Mouse (Mus musculus) skeletal muscle tissue, postnatal 0 days (tissue): Measurements from ENCODE around the gene Slc5a3. TPM values are rescaled to one million over a fixed set of nuclear protein-coding genes. Genes with fewer than 3 reads are reported as not detected.

Experiments used
- polyA plus RNA-seq: library from polyadenylated mRNA; unstranded; fragments of >200 nt; fragmentation: Nextera tagmentation; extraction: Ambion mirVana; gene quantifications from 2 replicates; pipeline ENCODE4 v1.2.1, GENCODE M21; 2015

Gene Slc5a3
- polyA plus RNA-seq = 1.1 and 1.7 TPM in 2 replicates

DNA sequence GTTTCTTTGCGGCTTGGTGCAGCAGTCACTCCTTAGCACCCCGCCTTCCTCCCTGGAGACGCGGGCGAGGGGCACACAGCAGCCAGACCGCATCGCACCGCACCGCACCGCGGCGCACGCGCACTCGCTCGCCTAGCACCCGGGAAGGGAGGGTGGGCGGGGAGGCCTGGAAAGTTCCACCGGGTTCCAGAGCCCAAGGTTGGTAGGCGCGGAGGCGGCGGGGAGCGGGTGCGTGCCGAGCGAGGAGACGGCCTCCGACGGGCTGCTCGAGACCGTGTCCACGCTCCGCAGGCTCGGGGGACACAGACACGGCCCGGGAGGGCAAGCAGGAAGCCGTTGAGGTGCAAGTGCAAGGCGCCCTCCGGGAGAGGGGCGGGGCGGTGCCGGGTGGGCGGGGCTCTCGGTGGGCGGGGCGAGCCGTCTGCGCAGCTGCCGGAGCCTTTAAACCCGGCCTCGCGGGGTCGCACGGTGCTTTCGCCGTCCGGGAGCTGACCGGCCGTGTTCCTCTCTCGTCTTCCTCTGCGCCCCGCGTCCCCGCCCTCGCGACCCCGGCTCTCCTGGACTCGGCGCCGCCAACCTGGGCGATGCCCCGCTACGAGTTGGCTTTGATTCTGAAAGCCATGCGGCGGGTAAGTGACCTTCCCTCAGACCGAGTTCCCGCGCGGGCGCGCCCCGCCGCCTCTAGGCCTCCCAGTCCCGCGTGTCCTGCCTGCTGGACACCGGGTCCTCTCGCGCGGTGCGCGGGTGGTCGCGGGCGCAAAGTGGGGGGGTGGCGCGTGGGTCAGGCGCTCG, at the start of gene Slc5a3, which contains the start of the genes Mrps6 and Gm49711:
TSS of gene Slc5a3 (plus strand) at position 471 of the 792 bp plus-strand sequence.
TSS of gene Mrps6 (plus strand) at position 419 of the 792 bp plus-strand sequence.
TSS of gene Gm49711 (plus strand) at position 465 of the 792 bp plus-strand sequence.

Other genes with a start within 250 kb of the Slc5a3 start
- 40.7 and 67.6 TPM in 2 replicates for gene Mrps6, start 52 bp upstream of the Slc5a3 start, polyA plus RNA-seq
- gene Gm49711, start within 50 bp of the Slc5a3 start, polyA plus RNA-seq = not detected in 2 replicates
- not detected in 2 replicates for gene Kcne2, start 234.1 kb downstream of the Slc5a3 start, polyA plus RNA-seq
- 181 and 188 TPM in 2 replicates for gene Smim11, start 243.0 kb downstream of the Slc5a3 start, polyA plus RNA-seq